Mouse (Mus musculus): ENCODE measurements around the gene Tead3. TPM values are rescaled to one million over a fixed set of nuclear protein-coding genes. Genes with fewer than 3 reads are reported as not detected.
"Not testable (repeated sequence)": the region's sequence is repeated elsewhere in the genome, so short reads cannot be mapped to it uniquely, and the experiment has no call there.

Tead3 gene
- polyA plus RNA-seq, 1 experiment from 2014 or later = 1.4 TPM

GRCm38 (mm10) chr17:28328946-28329345 is 21.7 kb downstream of the Tead3 start:
- Histone ChIP-seq H3K36me3 (ENCODE audit: control insufficient read depth, insufficient read depth, low read length) (peaks cover 2% of the 10 kb centered on the region), H3K9me3 (replicated peaks; ENCODE audit: control insufficient read depth, low read length, poor library complexity, severe bottlenecking) (no peaks in the 10 kb centered on the region), H3K4me2 (ENCODE audit: low read length) (peak overlapping the region; percentile 81), H3K9ac (ENCODE audit: low read depth, low read length) (peak overlapping the region; percentile 95), H3K4me1 (ENCODE audit: control insufficient read depth, insufficient read depth, low read length) (peaks cover 18% of the 10 kb centered on the region), H3K27me3 (ENCODE audit: control insufficient read depth, insufficient read depth, low read depth, low read length) (no peaks in the 10 kb centered on the region), H3K4me3 (ENCODE audit: low read depth, low read length) (peak overlapping the region; percentile 66), H3K27ac (ENCODE audit: low read length) (peak overlapping the region; percentile 93)
- peak; percentile 46; the same call in 1 of the 2 replicates for ATAC-seq
- 0% methylated on average over 25 of the region's 25 CpGs for WGBS

- Histone ChIP-seq H3K27me3 (ENCODE audit: control insufficient read depth, insufficient read depth, low read depth, low read length) (no peaks in the 10 kb centered on the region), H3K36me3 (ENCODE audit: control insufficient read depth, insufficient read depth, low read length) (peaks cover 2% of the 10 kb centered on the region), H3K4me1 (ENCODE audit: control insufficient read depth, insufficient read depth, low read length) (peaks cover 18% of the 10 kb centered on the region), H3K9me3 (replicated peaks; ENCODE audit: control insufficient read depth, low read length, poor library complexity, severe bottlenecking) (no peaks in the 10 kb centered on the region), H3K4me2 (ENCODE audit: low read length) (peak within 1 kb of the TSS; percentile 81), H3K27ac (ENCODE audit: low read length) (peak within 1 kb of the TSS; percentile 93), H3K9ac (ENCODE audit: low read depth, low read length) (peak within 1 kb of the TSS; percentile 95), H3K4me3 (ENCODE audit: low read depth, low read length) (peak within 1 kb of the TSS; percentile 66)
- ATAC-seq = peak; percentile 89
- WGBS = 0% methylated on average over 64 of the region's 67 CpGs
These were observed 22.2 kb downstream of the Tead3 start, which contains the start of gene Rpl10a for GRCm38 (mm10) chr17:28328366-28328928. Rpl10a (plus strand) TSS chr17:28328471.

- Histone ChIP-seq H3K9me3 (replicated peaks; ENCODE audit: control insufficient read depth, low read length, poor library complexity, severe bottlenecking) (no peaks in the 10 kb centered on the region), H3K4me3 (ENCODE audit: low read depth, low read length) (peak overlapping the region; percentile 66), H3K4me1 (ENCODE audit: control insufficient read depth, insufficient read depth, low read length) (peaks cover 18% of the 10 kb centered on the region), H3K27ac (ENCODE audit: low read length) (peak overlapping the region; percentile 93), H3K9ac (ENCODE audit: low read depth, low read length) (peak overlapping the region; percentile 95), H3K36me3 (ENCODE audit: control insufficient read depth, insufficient read depth, low read length) (peaks cover 2% of the 10 kb centered on the region), H3K4me2 (ENCODE audit: low read length) (peak overlapping the region; percentile 81), H3K27me3 (ENCODE audit: control insufficient read depth, insufficient read depth, low read depth, low read length) (no peaks in the 10 kb centered on the region)
- WGBS = 9% methylated on average over 22 of the region's 22 CpGs
- peak; percentile 63 for ATAC-seq
These were observed 22.8 kb downstream of the Tead3 start for GRCm38 (mm10) chr17:28327673-28328325.

- WGBS = 84% methylated on average over 3 of the region's 3 CpGs
- no peak overlapping the region for H3K27ac ChIP-seq (ENCODE audit: low read length)
- H3K9ac ChIP-seq (ENCODE audit: low read depth, low read length) = peak overlapping the region; percentile 95
These were observed 23.7 kb downstream of the Tead3 start for GRCm38 (mm10) chr17:28326951-28327350.

GRCm38 (mm10) chr17:28325751-28326150 is 24.9 kb downstream of the Tead3 start:
- Histone ChIP-seq H3K27ac (ENCODE audit: low read length) (no peak overlapping the region), H3K36me3 (ENCODE audit: control insufficient read depth, insufficient read depth, low read length) (peaks cover 2% of the 10 kb centered on the region; the same call in 1 of the 2 replicates), H3K4me1 (ENCODE audit: control insufficient read depth, insufficient read depth, low read length) (peaks cover 15% of the 10 kb centered on the region), H3K4me2 (ENCODE audit: low read length) (no peak overlapping the region), H3K9me3 (replicated peaks; ENCODE audit: control insufficient read depth, low read length, poor library complexity, severe bottlenecking) (no peaks in the 10 kb centered on the region), H3K9ac (ENCODE audit: low read depth, low read length) (no peak overlapping the region), H3K4me3 (ENCODE audit: low read depth, low read length) (no peak overlapping the region), H3K27me3 (ENCODE audit: control insufficient read depth, insufficient read depth, low read depth, low read length) (no peaks in the 10 kb centered on the region)
- 90% methylated on average over 8 of the region's 8 CpGs for WGBS
- no peak for ATAC-seq

More at GRCm38 (mm10) chr17:28326951-28327350, 23.7 kb downstream of the Tead3 start:
- peaks cover 2% of the 10 kb centered on the region for H3K36me3 ChIP-seq (ENCODE audit: control insufficient read depth, insufficient read depth, low read length)
- no peak overlapping the region for H3K4me2 ChIP-seq (ENCODE audit: low read length)
- no peaks in the 10 kb centered on the region for H3K27me3 ChIP-seq (ENCODE audit: control insufficient read depth, insufficient read depth, low read depth, low read length)
- no peak for ATAC-seq
- H3K9me3 ChIP-seq (replicated peaks; ENCODE audit: control insufficient read depth, low read length, poor library complexity, severe bottlenecking) = no peaks in the 10 kb centered on the region
- peaks cover 18% of the 10 kb centered on the region for H3K4me1 ChIP-seq (ENCODE audit: control insufficient read depth, insufficient read depth, low read length)
- no peak overlapping the region for H3K4me3 ChIP-seq (ENCODE audit: low read depth, low read length)

GRCm38 (mm10) chr17:28324416-28324815 is 26.2 kb downstream of the Tead3 start:
- not testable (repeated sequence) for H3K4me2 ChIP-seq (ENCODE audit: low read length); H3K4me1 ChIP-seq (ENCODE audit: control insufficient read depth, insufficient read depth, low read length); H3K9ac ChIP-seq (ENCODE audit: low read depth, low read length); H3K4me3 ChIP-seq (ENCODE audit: low read depth, low read length); H3K9me3 ChIP-seq (replicated peaks; ENCODE audit: control insufficient read depth, low read length, poor library complexity, severe bottlenecking); H3K27ac ChIP-seq (ENCODE audit: low read length); H3K36me3 ChIP-seq (ENCODE audit: control insufficient read depth, insufficient read depth, low read length); ATAC-seq; H3K27me3 ChIP-seq (ENCODE audit: control insufficient read depth, insufficient read depth, low read depth, low read length)
- 99% methylated on average over 7 of the region's 7 CpGs for WGBS

GRCm38 (mm10) chr17:28323786-28324185 is 26.8 kb downstream of the Tead3 start:
- H3K4me1 ChIP-seq (ENCODE audit: control insufficient read depth, insufficient read depth, low read length) = peaks cover 6% of the 10 kb centered on the region; the same call in 1 of the 2 replicates
- H3K27ac ChIP-seq (ENCODE audit: low read length) = no peak overlapping the region
- peaks cover 2% of the 10 kb centered on the region; the same call in 1 of the 2 replicates for H3K36me3 ChIP-seq (ENCODE audit: control insufficient read depth, insufficient read depth, low read length)
- H3K27me3 ChIP-seq (ENCODE audit: control insufficient read depth, insufficient read depth, low read depth, low read length) = no peaks in the 10 kb centered on the region
- H3K9ac ChIP-seq (ENCODE audit: low read depth, low read length) = no peak overlapping the region
- no peak for ATAC-seq
- H3K4me2 ChIP-seq (ENCODE audit: low read length) = no peak overlapping the region
- no peak overlapping the region for H3K4me3 ChIP-seq (ENCODE audit: low read depth, low read length)
- H3K9me3 ChIP-seq (replicated peaks; ENCODE audit: control insufficient read depth, low read length, poor library complexity, severe bottlenecking) = no peaks in the 10 kb centered on the region
- 91% methylated on average over 8 of the region's 8 CpGs for WGBS

- Histone ChIP-seq H3K27me3 (ENCODE audit: control insufficient read depth, insufficient read depth, low read depth, low read length) (no peaks in the 10 kb centered on the region), H3K27ac (ENCODE audit: low read length) (no peak overlapping the region), H3K36me3 (ENCODE audit: control insufficient read depth, insufficient read depth, low read length) (peaks cover 9% of the 10 kb centered on the region; the same call in 1 of the 2 replicates), H3K9ac (ENCODE audit: low read depth, low read length) (no peak overlapping the region), H3K9me3 (replicated peaks; ENCODE audit: control insufficient read depth, low read length, poor library complexity, severe bottlenecking) (no peaks in the 10 kb centered on the region), H3K4me3 (ENCODE audit: low read depth, low read length) (no peak overlapping the region), H3K4me2 (ENCODE audit: low read length) (no peak overlapping the region), H3K4me1 (ENCODE audit: control insufficient read depth, insufficient read depth, low read length) (no peaks in the 10 kb centered on the region)
- no peak for ATAC-seq
- 94% methylated on average over 4 of the region's 4 CpGs for WGBS
These were observed 28.9 kb downstream of the Tead3 start for GRCm38 (mm10) chr17:28321700-28322099.

GRCm38 (mm10) chr17:28317725-28318124 is 32.9 kb downstream of the Tead3 start:
- no peak for ATAC-seq
- no peak overlapping the region for H3K4me2 ChIP-seq (ENCODE audit: low read length)
- H3K27me3 ChIP-seq (ENCODE audit: control insufficient read depth, insufficient read depth, low read depth, low read length) = no peaks in the 10 kb centered on the region
- no peak overlapping the region for H3K4me3 ChIP-seq (ENCODE audit: low read depth, low read length)
- H3K27ac ChIP-seq (ENCODE audit: low read length) = no peak overlapping the region
- H3K9me3 ChIP-seq (replicated peaks; ENCODE audit: control insufficient read depth, low read length, poor library complexity, severe bottlenecking) = no peaks in the 10 kb centered on the region
- 84% methylated on average over 9 of the region's 9 CpGs for WGBS
- peaks cover 6% of the 10 kb centered on the region; the same call in 1 of the 2 replicates for H3K36me3 ChIP-seq (ENCODE audit: control insufficient read depth, insufficient read depth, low read length)
- peaks cover 12% of the 10 kb centered on the region for H3K4me1 ChIP-seq (ENCODE audit: control insufficient read depth, insufficient read depth, low read length)
- no peak overlapping the region for H3K9ac ChIP-seq (ENCODE audit: low read depth, low read length)

Measured in midbrain, embryonic 16.5 days (tissue).